Mouse (Mus musculus) G1E-ER4 (cell line): ENCODE data around the gene Tmub2. TPM values are rescaled to one million over a fixed set of nuclear protein-coding genes. Genes with fewer than 3 reads are reported as not detected.

Experiments
- GATA1 ChIP-seq: IDR thresholded peaks from one replicate; pipeline ENCODE4 v1.8.0; 2012; ENCODE audit warnings: low read length, inconsistent platforms
- polyA plus RNA-seq: library from polyadenylated mRNA; stranded (reverse); fragments of >175 nt; gene quantifications from 2 replicates; pipeline ENCODE4 v1.2.3, GENCODE M21; 2012

Tmub2 gene
- polyA plus RNA-seq, 1 experiment = 44.5 TPM

DNA sequence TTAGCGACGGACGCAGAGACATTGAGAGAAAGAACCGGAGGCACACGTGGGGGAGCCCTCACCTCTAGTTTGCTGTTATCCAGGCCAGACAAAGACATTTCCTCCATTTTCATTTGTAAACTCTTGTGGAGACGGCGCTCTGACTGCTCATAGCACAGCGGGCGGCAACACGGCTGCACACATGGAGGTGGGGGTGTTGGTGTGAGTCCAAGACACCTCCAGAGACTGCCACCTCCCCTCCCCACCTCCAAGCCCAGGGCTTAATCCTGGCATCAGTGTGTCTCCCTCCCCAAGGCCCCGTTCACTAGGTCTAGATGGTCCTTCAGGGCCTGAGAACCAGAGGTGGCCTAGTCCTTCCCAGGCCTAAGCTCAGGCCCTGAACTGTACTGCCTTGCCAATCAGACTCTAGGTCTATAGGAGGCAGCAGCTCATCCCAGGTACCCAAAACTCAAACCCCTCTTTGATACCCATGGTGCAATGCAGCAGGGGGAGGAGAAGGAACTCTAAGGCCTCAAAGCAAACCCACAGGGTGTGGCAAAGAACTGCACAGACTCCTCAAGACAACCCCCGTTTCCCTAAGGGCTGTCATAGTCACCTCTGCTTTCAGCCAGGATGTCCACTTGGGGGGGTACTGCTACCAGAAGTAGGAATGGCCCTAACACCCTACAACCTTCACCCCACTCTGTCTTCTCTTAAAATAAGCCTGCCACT, 10.3 kb downstream of the Tmub2 start:
- TF ChIP-seq GATA1 = no peak

DNA sequence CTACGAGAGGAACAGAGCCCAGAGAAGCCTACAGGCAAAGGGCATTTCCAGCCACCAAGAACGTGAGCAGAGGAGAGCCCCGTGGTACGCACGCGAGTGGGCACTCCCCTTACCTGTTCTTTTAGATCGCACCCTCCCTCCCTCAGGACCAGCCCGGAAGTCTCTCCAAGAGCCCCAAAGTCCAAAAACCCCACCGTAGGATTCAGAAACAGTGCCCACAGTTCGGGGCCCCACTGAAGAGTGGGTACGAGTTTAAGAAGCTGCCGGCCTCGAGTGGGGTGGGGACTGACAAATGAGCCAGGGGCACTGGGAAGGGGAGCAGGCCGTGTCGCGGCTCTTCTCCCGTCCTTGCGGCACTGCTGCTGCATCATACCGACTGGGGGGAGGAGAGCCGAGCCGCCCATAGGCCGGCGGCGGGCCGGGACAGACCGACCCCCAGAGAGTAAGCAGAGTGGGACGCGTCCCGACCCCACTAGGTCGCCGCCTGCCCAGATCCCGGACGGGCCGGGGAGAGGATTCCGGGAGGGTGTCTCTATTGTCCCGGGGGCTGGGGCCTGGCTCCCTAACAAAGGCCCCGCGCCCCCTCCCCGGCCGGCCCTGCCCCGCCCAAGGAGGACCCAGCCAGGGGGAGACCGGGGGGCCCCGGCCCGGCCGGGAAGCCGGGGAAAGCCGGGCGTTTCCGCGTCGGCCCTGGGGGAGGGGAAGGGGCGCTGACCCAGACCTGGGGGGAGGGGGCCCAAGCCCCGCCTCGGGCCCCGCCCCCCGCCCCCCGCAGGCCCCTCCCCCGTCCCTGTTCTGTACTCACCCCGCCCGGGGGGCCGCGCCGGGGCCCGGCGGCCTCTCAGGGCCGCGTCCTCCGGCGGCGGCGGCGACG, 11.1 kb downstream of the Tmub2 start:
- TF ChIP-seq GATA1 = no peak

DNA sequence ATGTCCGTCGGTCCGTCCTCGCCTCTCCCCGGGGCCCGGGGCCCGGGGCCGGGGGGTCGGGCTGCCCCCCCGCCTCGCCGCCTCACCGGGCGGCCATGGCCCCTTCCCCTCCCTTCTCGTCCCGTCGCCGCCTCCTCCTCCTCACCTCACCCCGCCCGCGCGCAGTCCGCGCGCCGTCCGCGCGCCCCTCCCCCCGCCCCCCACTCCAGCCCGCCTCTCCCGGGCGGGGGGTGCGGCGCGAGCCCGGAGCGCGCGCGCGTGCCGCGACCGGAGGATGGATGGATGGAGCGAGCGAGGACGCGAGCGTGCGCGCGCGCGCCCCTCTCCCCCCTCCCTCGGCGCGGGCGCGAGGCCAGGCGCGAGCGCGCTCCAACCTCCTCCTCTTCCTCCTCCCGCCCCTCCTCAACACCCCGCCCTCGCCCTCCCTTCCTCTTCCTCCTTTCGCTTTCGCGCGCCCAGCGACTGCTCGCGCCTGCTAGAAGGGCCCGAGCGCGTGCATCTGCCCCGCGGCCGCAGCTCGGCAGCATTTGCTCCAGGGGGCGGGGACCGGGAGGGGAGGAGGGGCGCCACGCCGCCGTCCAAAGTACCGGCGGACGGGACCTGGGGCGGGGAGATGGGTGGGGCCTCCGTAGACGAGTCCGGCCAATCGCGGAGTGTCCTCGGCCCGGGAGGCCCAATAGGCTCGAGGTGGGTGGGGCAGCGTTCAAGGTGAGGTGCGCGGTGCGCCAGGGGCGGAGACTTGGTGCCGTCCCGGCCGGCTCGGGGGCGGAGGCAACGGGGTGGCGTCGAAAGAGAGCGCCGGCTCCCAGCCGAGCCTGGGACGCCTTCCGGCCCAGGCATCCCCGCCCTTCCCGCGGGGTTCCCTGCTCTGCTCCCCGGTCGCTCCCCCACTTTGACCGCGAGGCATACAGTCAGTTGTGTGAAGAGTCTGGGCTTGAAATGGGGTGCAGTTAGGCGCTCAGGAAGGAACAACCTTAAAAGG, 12.1 kb downstream of the Tmub2 start, which contains the start of gene Atxn7l3:
Atxn7l3 (minus strand) TSS at position 141 of the 982 bp plus-strand sequence.
- TF ChIP-seq GATA1 = no peak

DNA sequence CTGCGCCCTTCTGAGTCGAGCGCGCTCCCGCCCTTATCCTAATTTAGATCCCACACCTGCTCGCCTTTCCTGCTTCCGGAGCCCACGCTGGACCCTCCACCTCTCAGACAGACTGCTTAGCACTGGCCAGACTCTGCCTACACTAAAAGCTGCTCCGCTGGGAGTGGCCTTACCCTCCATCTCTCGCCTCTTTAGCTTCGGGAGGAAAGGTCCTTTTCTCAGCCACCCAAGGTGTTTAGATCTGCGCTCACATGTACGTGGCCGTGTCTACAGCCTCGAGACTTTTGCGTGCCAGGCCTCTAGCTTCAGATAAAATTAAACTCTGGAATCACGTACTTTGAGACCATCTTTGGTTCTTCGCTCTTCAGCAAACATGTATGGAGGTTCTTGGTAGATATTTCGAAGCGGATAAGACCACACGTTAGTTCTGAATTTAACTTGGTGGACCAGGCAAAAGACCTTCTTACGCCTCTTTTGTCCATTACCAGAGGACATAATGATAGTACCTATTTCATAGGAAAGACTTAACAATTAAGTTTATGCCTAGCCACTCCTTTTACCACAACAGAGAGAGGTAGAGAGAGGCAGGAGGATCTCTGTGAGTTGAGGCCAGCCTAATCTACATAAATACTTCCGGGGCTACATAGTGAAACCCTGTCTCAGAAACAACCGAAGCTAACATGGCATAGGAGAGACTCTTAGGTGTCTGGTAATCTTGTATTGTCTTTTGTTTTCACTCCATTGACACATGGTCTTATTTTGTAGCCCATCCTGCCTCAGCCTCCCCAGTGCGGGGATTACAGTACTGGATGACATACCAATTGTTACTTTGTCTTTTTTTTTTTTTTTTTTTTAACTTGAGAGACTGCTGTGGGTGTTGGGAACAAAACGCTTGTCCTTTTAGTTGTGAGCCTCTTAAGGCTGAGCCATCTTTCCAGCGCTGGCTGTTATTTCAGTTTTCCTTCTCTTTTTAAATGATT, 13.1 kb downstream of the Tmub2 start:
- no peak for TF ChIP-seq GATA1

DNA sequence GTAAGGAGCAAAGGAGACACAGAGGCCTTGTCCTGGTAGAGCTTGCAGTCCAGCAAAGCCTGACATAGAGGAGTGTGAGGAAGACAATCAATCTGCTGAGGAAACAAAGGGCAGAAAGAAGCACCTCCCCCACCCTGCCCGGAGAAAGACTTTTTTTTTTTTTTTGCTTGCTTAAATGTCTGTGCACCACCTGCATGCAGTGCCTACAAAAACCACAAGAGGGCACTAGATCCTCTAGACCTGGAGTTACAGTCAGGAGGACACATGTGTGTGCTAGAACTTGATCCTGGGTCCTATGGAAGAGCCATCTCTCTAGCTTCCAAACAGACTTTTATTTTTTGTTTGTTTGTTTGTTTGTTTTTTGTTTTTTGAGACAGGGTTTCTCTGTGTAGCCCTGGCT, 15.1 kb downstream of the Tmub2 start:
- no peak for TF ChIP-seq GATA1

DNA sequence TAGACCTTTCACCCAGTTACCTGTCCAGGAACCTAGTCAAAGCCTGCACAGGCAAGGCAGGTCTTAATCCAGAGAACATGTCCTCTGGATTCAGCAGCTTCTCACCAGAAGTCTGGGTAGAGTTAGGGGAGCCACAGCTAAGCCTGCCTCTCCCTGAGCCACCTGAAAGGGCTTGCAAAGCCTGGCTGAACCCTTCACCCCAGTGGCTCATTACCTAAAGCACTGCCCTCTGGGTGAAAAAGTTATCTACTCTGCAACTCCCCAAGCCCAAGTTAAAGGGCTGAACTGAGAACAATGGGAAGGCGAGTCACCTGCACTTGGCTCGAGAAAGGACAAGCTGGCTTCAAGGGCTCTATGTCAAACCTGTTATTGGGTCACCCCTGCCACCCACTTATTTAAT, 19.4 kb downstream of the Tmub2 start:
- no peak for TF ChIP-seq GATA1

DNA sequence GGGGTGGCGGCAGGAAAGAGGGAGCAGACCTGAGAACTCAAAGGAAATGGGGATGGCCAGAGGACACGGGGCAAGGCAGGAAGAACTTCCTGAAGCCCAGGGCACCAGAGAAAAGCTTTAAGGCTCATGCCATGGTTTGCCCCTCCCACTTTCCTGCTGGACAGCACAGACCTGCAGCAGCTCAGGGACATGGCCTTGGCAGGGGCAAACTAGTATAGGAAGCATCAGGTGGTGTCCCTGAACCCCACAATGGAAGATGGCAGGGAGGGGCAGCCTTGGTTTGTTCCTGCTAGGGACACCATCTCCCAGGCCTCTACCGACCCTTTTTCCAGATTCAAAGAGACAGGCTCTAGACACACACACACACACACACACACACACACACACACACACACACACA, 20.6 kb downstream of the Tmub2 start:
- TF ChIP-seq GATA1 = no peak

DNA sequence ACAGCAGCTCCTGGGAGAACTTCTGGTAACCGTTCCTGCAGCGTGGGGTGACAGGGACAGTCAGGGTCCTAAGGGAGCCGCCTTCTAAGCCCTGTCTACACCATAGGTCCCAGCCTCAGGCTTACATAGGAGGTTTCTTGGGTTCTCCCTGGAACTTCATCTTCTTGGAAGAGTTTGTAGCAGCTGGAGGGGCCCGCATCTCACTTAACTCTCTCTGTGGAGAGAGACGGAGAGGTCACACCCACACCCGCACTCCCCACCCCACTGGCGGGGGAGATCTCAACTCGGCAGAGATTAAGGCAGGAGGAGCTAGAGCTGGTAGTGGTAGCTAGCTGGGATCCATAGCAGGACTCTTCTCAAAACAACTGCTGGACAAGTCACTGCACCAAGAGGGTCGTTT, 23.4 kb downstream of the Tmub2 start:
- TF ChIP-seq GATA1 = no peak

DNA sequence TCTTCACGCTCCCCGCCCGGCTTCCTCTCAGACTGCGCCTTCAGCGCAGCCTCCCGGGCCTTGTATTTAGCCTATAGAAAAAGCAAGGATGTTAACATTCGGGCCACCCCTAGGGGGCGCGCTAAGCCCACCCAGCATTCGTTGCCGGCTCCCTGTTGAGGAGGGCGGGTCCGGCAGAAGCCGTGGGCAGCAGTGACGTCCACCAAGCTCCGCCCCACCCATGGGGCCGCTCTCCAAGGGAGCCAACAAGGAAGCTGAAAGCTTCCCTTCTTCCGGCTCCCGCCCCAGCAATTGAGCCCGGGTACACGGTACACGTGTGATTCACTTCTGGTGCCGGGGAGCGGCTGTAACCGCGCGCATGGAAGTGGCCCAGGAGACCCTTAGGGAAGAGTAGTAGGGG, 24.2 kb downstream of the Tmub2 start:
- no peak for TF ChIP-seq GATA1

DNA sequence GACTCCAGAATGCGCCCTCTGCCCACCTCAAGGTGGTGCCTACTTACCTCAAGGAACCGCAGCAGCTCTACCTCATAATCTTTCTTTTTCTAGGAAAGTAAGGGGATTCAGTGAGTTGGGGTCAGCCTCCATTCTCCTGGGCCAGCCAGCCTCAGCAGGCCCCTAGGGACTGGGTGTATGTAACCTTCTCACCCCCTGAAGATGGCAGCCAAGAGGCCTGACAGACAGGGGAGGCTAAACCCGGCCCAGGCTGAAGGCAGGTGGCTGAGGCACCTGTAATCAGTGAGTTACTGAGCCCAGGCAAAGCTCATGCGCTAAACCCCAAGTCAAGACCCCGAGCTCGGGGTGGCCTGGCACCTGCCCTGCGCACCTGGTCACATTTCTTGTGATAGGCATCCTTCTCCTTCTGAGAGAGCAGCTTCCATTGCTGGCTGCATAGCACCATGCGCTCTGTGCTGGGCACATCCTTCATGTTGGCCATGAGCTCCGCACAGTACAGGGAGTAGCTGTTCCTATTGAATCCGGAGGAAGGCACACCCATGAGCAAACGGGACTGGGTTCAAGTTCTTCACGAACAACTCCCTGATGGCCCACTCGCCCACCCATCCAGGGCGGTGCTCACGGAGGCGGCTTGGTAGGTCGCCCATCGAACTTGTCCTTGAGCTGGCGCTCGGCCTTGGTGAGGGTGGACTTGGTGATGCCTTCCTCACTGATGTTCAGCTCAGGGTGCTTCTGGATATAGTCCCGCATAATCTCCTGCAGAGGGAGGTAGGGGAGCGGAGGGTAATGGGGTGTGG, 25.3 kb downstream of the Tmub2 start:
- no peak for TF ChIP-seq GATA1

DNA sequence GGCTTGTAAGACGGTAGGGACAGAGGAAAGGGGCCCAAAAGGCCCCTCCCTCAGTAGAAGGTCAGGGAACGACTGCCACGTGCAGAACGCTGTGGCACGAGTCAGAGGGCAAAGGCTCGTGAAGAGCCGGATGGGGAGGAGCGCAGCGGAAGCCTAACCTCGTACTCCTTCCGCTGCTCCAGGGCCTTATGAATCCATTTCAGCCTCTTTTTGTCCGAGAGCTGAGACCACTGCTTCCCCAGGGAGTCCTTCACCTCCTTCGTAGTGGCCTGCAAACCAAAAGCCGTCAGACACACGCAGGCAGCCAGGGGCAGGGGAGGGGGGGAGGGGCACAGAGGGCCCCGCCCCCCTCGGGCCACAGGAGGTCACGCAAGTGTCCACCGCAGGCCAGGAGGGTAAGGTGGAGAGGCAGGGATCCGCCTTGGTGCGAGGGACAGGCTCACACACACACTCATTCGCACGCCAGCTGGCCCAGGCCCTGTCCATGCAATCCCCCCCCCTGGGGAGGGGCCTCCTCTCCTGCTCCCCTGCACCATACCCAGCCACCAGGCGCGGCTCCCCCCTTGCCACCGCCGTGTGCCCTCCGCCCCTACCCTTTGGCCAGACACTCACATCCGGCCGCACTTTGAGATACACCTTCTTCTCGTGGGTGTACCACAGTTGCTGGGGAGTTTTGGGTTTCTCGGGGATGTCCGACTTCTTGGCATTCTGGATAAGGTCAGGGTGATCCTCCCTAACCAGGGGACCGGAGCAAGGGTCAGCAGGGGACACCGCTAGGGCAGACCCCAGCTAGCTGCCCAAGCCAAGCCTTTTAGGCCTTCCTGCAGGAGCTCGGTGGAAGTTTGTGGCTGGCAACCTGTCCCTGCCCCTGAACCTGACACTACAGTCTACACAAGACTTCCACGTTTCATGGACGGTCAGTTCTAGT, 26.3 kb downstream of the Tmub2 start:
- TF ChIP-seq GATA1 = no peak

DNA sequence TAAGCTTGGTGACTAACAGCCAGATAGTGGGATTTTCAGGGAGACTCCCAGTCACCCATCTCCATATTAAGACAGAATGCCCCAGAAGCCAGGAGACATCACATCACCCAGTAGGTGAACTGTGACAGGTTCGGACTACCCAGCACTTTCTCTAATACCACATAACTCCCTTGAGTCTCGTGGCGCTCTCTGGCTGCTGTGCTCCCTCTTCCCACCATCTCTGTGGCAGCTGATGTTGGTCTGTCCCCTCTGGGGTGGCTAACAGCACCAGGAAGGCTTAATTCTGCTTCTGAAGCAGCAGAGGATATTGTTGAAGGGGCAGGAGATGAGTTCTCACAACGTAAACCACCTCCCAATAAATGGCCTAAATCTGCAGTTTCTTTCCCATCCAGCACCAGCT, 27.2 kb downstream of the Tmub2 start:
- TF ChIP-seq GATA1 = no peak

DNA sequence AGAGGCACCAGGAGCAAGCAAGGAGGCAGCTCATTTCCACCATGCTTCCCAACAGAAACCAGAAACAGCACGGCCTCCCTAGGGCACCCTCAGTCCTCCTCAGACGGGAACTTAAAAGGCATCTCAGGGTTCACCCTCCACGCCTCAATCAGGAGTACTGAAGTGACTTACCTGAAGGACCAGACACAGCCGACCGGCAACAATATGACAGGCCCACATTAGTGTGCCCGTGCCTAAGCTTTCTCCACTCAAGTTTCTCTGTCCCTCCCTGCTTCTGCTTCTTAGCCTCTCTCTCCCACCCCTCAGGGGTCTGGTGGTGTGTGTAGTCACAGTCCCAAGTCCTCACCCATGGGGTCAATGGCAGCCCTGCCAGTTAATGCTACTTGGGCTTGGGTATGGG, 27.9 kb downstream of the Tmub2 start:
- TF ChIP-seq GATA1 = no peak
